Mouse (Mus musculus) testis, postnatal 10 days (tissue): ENCODE measurements at regions not wholly inside any gene's neighbourhood (a gene's known extent, or its start where the extent isn't known, plus 50 kb on each side); places are given as distances from the start of the nearest gene placed in this dataset.
A peak's percentile ranks its signal among the peaks of the same experiment; 100 is the strongest.

Source experiments
- DNase-seq: peaks from one replicate; pipeline ENCODE4 v3.0.0; 2021; ENCODE audit warnings: low spot score

- DNase-seq, result no peak
Measured at GRCm38 (mm10) chr12:12627597-12627996, 314.1 kb downstream of the Mycn start.

GRCm38 (mm10) chr12:12625788-12626187 is 315.9 kb downstream of the Mycn start:
- DNase-seq, result no peak

DNA sequence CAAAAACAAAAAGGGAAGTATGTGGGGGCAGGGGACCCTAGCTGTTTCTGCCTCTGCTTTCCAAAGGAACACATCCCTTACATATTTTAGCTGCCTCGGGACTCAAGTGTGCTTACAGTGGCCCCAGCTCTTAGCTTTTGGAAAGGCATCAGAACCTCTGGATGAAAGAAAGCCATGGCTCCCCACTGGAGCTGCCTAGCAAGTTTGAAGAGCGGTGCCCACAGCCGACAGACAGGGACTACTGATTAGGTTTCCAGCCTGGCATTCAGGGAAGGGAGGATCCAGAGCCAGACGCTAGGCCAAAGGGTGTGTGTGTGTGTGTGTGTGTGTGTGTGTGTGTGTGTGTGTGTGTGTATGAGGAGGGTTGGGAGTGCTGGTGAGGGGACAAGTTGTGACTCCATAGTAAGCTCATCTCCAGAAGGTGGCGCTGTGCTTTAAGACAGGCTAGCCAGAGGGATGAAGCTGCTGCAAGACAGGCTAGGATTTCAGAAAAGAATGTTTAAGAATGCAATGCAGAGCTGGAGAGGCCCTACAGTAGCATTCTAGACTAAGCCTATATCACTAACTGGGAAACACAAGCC is 318.9 kb downstream of the Mycn start:
- DNase-seq, result peak; percentile 93

GRCm38 (mm10) chr12:12621506-12621905 is 320.2 kb downstream of the Mycn start:
- no peak for DNase-seq

DNA sequence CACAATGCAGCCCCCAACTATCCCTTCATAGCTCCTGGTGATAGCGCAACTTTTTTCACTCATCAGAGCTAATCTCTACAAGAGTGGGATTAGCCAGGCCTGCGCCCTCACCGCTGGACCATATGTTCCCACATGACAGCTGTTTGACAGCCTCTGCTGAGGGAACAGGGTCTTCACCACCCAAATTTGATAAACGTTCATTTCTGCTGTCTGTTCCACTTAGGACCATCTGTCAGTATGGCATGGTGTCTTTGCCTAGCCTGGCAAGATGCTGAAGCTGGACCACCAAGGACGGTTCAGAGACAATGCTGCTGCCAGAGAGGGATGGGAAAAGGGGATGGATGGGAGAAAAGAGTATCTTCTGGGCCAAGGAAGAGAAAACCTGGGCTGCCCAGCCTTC is 321.4 kb downstream of the Mycn start:
- DNase-seq, result no peak

GRCm38 (mm10) chr12:12619431-12619830 is 322.3 kb downstream of the Mycn start:
- DNase-seq, result no peak

- no peak for DNase-seq
Measured at GRCm38 (mm10) chr12:12612520-12612919, 329.2 kb downstream of the Mycn start.

DNA sequence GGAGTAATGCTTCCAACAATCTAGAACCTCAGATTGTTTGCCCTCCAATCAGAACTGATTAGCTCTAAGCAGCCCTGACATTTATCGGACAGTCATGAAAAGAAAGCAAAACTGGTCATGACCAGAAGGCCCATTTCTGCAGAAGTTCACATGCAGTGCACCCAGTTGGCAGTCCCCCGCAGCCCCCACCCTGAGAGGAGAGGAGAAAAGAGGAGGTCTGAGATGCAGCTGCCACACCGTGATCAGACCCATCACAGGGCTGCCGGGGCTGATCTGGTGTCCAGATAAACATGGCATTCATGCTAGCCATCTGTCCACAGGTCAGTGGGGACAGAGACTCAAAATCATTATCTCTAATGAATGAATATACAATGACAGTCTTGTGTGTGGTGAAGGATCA is 330.9 kb downstream of the Mycn start:
- no peak for DNase-seq

DNA sequence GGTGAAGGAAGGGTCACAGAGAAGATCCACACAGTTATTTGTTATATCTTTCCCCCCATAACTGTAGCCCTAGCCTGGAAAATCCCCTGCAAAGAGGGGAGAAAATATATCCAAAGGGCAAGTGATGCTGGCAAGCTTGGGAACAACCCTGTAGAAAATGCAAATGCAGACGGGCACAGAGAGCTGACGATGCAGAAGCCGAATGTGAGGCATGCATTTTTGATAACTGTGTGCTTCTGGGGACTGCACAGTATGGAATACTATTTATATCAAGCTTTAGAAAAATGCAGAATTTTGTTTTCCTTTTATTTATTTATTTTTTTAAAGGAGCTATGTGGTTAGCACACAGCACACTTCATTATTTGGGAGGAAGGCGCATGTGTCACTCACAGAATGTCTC is 333.7 kb downstream of the Mycn start:
- DNase-seq, result peak; percentile 3

DNA sequence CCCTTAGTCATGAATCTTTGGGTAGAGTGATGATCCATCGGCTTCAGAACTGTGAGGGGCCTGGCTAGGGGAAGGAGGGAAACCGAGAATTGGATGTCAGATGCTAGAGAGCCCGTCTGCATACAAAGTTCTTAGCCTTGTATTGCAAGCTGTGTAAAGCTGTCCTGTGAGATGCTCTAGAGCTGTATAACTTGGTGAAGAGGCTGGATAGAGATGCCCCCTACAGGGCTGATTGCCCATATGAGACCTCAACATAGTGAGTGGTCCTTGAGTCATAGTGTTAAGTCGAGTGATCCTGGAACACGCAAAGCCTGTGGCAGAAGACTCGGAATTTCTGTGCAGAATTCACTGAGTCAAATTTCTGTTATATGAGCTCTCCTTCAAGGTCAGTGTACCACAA is 334.8 kb downstream of the Mycn start:
- DNase-seq, result no peak

GRCm38 (mm10) chr12:12605495-12605894 is 336.2 kb downstream of the Mycn start:
- DNase-seq, result no peak

DNA sequence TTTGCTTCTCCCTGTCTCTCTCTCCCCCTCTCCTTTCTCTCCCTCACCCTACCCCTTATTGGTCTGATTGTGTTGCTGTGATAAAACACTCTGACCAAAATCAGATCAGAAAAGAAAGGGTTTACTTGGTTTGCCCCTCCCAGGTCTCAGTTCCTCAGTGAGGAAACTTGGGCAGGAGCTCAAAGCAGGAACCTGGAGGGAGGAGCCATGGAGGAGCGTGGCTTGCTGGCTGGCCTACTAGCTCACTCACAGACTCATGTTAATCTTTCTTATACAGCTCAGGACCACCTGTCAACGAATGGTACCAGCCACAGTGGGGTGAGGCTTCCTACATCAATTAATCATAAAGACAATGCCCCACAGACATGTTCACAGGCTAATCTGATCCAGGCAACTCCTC is 339.4 kb downstream of the Fam49a start:
- no peak for DNase-seq

GRCm38 (mm10) chr12:12595399-12595798 is 333.5 kb downstream of the Fam49a start:
- no peak for DNase-seq

GRCm38 (mm10) chr12:12594567-12594966 is 332.6 kb downstream of the Fam49a start:
- no peak for DNase-seq

GRCm38 (mm10) chr12:12593343-12593742 is 331.4 kb downstream of the Fam49a start:
- no peak for DNase-seq

- DNase-seq, result no peak
Measured at GRCm38 (mm10) chr12:12590753-12591291, 328.9 kb downstream of the Fam49a start.

GRCm38 (mm10) chr12:12588771-12589370 is 326.9 kb downstream of the Fam49a start:
- DNase-seq, result no peak

DNA sequence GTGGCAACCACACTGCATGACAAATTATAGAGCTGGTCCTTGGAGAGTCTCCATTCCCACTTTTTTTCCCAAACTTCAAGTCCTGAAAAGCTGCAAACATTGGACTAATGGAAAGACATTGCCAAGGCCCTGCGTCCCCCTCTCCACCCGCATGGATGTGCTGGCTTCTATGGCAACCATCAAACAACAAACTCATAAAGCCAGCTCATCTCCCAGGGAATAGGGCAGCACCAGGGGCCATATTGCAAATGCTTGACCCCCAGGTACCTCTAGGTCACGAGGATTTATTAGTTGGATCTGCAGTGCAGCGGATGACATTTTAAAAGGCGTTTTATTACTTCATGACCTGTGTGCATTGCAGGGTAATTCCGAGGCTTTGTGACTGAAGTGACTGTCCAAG is 324.5 kb downstream of the Fam49a start:
- DNase-seq, result no peak

GRCm38 (mm10) chr12:12581271-12582186 is 319.6 kb downstream of the Fam49a start:
- no peak for DNase-seq

GRCm38 (mm10) chr12:12580763-12581178 is 318.8 kb downstream of the Fam49a start:
- DNase-seq, result no peak

- no peak for DNase-seq
Measured at GRCm38 (mm10) chr12:12578278-12578677, 316.3 kb downstream of the Fam49a start.

DNA sequence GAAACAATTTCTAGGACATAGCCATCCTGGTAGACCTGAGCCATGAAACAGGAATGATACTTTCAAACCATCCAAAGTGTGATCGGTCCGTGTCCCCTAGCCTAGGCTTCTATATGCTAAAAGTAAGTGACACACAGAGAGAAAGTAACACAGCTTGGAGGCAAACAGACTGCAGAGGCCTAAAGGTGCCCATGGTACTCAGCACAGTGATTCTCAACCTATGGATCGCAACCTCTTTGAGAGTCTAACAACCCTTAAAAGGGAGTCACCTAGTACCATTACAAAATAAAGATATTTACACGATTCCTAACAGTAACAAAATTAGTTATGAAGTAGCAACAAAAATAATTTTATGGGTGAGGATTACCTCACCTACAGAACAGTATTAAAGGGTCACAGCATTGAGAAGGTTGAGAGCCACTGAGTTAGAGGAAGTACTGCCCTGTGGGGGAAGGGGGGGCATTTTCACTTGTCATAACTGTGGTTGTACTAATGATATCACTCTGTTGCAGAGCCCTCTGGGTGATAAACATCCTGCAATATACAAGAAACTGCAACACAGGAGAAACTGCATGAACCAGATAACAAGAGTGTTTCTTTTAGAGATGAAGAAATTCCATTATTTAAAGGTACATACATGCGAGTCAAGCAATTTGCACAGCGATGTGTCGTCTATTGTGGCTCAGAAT is 308.8 kb downstream of the Fam49a start:
- no peak for DNase-seq
